Mouse (Mus musculus) lung, adult 2 months (tissue): ENCODE results near the gene Pomgnt1.

Experiments
- CTCF ChIP-seq: fragments of 200-500 bp; IDR thresholded peaks from 2 replicates; pipeline ENCODE4 v1.5.1; 2011; ENCODE audit warnings: mild to moderate bottlenecking, low read length, control low read depth; ENCODE audit not compliant: insufficient read depth
- POLR2A ChIP-seq: fragments of 200-500 bp; IDR thresholded peaks from 2 replicates; pipeline ENCODE4 v1.6.1; 2011; ENCODE audit warnings: low read depth, mild to moderate bottlenecking, control low read depth, low read length, borderline replicate concordance; ENCODE audit errors: extremely low read depth

DNA sequence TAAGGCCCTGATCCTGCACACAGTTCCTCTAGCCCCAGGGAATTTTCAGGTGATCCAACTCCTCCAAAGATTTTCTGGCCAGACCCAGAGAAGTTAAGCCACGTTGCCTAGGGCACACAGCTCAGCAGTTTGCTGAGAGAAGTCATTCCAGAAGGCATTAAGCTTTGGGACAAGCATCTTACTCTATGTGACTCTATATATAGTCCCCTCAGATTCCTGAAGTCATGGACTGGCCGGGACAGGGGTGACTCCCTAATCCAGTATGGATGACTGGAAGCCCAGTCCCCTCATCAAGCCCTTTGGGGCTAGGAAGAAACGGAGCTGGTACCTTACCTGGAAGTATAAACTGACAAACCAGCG is 27.2 kb downstream of the Pomgnt1 start:
- TF ChIP-seq CTCF (no peak), POLR2A (no peak)
